Mouse (Mus musculus) left cerebral cortex, postnatal 25 days (tissue): ENCODE results near the gene Havcr2. TPM values are rescaled to one million over a fixed set of nuclear protein-coding genes. Genes with fewer than 3 reads are reported as not detected.
"Not testable (repeated sequence)": the region's sequence is repeated elsewhere in the genome, so short reads cannot be mapped to it uniquely, and the experiment has no call there.

Experiments
- DNase-seq, 2 experiments: peaks; one replicate each; pipeline ENCODE4 v3.0.0; 2022; ENCODE audit warnings: low spot score in 2 of 2, mixed read lengths in 1 of 2
- intact Hi-C: fragments of 180-260 bp; cut with DNase I; formaldehyde crosslinking; loops from one replicate; pipeline ENCODE4 v1.15.1; 2025
- total RNA-seq, 2 experiments: library from RNA; stranded (reverse); gene quantifications; 2 replicates each; pipeline ENCODE4 v1.2.3; 2021

The Havcr2 gene
- total RNA-seq = 1 to 10 TPM; 2.0 to 2.2 TPM

DNA sequence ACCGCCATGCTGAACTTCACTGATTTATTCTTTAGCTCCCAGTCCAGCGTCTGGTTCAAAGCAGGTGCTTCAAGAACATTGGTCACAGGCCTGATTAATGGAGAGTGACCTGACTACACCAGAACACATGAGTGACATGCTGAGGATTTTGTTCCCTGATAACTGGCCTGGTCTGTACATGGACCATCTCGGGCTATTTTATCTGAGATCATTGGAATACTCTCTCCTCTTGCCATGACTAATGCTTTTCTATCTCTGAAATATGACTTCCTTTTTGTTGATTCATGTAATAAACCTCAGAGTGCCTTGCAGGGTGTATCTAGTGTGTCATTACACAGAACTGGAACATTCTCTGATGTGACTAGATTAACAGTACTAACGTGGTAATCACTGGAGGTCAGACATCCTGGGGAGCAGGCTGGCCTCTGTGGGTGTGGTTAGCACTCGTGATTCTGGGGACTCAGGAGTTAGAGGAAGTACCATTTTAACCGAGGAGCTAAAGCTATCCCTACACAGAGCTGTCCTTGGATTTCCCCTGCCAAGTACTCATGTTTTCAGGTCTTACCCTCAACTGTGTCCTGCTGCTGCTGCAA lies at the start of gene Havcr2:
Gene Havcr2 (plus strand): TSS at position 483 of the 593 bp plus-strand sequence.
- intact Hi-C loops = loop anchor here (10.0 kb wide), 1 partner anchor 180 kb away; no protein-coding TSS in a partner anchor
- no peak for DNase-seq

DNA sequence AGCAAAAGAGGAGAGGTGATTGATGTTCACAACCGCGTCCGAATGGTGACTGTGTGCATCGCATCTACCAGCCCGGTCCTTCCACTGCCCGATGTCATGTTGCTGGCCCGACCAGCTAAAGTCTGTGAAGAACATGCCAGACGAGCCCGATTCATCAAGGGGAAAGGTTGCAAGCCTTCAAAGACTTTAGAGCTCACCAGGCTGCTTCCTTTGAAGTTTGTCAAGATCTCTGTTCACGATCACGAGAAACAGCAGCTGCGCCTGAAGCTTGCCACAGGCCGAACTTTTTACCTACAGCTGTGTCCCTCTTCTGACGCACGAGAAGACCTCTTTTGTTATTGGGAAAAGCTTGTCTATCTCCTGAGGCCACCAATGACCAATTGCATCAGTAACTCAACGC lies 49.7 kb upstream of the Havcr2 start:
- intact Hi-C loops = no loop called here
- no peak for DNase-seq

DNA sequence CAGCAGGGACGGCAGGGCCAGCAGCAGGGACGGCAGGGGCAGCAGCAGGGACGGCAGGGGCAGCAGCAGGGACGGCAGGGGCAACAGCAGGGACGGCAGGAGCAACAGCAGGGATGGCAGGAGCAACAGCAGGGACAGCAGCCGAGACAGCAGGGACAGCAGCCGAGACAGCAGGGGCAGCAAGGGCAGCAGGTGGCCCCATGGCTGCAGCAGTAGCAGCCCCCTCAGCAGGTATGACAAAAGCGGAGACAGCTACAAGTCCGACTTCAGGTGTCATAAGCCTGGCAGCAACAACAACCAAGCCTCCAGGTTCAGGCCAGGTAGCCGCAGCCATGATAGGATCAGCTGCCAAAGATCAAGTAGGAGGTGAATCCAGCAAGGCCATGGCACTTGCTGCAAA lies 48.0 kb upstream of the Havcr2 start:
- intact Hi-C loops = no loop called here
- DNase-seq = no peak

DNA sequence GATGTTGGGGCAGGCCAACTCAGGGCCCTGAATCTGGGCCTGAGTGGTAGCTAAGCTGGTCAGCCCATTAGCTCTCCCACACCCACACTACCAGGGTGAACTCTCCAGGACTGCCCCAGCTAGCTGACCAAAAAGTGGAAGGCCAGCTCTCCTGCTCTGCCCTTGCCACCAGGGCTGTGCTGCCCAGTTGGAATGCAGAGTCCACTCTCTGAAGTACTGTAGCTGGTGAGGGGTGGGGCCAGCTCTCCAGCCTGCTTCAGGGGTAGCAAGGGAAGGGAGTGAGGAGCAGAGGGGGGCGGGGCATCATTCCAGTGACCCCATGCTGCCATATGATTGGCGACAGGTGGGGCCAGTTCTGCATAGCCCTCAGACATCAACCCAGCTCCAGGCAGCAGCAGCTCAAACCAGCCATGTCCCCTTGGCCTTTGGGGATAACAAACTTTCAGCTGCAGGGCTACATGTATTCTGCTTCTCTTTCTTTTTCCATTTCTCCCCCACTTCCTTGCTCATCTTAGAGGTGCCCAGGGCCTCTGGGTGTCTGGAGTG lies 44.6 kb upstream of the Havcr2 start:
- DNase-seq = no peak

DNA sequence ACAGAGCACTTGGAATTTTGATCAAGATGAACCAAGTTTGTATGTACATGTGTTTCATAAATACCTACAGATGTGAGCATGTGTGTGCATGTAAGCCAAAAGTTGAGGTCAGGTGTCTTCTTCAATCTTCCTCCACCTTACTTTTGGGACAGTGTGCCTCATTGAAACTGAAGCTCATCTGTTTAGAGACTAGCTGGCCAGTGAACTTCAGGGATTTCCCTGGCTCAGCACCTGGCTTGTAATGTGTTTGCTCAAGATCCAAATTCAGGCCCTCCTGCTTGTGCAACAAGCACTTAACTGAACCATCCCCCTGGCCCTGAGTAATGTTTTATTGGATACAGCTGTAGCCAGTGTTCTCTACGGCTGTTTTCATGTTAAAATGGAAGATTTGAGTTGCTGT lies 36.3 kb upstream of the Havcr2 start:
- DNase-seq = no peak
- intact Hi-C loops = no loop called here

More for the DNA sequence above, 44.6 kb upstream of the Havcr2 start:
- intact Hi-C loops = no loop called here

DNA sequence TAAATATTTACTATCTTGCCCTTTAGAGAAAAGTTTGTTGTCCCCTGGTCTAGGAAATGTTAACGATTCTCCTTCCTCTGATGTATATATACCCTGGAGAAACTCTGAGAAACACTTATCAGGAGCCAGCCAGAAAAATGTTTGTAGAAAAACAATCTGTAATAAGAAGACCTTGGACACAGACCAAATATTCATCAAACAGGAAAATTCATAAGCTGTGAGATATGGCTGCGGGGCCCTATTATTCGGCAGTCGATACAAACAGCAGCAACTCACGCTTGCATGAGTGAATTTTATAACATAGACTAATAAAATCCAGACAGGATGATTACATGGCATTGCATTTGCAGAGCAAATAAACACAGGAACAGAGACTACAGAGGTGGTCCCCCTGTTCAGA lies 35.9 kb upstream of the Havcr2 start:
- intact Hi-C loops = no loop called here

DNA sequence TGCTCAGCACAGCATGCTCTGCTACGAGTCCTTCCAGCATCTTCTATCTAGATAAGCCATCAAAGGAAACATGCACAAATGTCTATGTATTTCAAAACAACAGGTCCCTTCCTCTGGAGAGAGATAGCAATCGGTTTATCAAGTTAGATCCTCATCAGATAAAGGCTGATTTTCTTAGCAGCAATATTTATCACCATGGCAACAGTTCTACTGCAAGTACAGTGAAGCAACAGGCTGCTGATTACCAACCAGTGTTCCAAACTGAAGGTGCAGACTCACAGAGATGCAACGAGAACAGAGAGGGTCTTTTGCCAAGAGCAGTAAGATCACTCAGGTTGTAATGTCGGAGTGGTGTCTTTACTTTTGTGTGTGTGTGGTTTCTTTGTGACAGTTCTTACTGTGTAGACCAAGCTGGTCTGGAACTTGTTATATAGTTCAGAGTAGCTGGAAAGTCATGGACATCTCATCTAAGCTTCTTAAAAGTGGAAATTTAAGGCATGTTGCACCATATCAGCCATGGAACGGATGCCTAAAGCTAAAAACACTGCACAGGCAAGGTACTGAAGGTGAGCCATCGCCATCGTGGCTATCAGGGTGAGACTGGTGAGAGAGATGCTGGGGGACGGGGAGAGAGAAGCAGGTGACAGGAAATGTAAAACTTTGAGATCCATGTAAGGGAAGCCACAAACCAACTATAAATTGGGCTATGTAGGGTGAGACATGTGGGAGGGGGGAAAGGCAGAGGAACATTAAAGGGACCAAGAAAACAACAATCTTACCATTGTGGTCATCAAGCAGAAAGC lies 33.4 kb upstream of the Havcr2 start:
- intact Hi-C loops = no loop called here
- DNase-seq = no peak

More for the DNA sequence above, 35.9 kb upstream of the Havcr2 start:
- no peak for DNase-seq

DNA sequence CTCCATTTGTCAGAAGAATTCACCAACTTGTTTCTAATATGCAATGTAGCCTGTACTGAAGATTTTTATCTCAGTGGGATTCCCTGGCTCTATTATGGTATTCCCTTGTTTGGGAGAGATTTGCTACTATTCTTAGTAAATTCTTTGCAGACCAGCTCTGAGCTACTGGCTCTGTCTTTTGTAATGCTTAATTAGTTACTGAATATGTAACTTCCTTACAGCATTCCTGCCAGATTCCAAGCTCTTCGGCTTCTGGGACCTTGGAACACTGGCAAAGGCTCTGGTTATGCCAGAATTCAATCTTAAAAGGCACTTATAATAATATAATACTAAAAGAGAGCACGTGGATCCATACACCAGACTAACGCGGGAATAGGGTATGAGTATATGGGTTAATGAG lies 26.6 kb upstream of the Havcr2 start:
- intact Hi-C loops, DNase-seq: not testable (repeated sequence)

DNA sequence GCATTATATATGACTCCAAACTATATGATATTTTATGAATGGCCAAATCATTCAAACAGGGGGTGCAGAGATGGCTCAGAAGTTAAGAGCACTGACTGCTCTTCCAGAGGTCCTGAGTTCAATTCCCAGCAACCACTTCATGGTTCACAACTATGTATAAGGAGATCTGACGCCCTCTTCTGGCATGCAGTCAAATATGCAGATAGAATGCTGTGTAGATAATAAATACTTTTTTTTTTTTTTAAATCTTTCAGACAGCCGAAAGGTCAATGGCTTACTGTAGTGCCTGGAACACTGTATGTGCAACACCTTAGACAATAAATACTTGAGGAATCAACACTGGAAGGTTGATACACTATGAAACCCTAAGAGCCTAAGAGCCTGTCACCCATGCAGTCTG lies 24.6 kb upstream of the Havcr2 start:
- no peak for DNase-seq
- intact Hi-C loops = loop anchor here (10.0 kb wide), 1 partner anchor 485 kb away; the partner anchor contains the start of gene Lsm11

DNA sequence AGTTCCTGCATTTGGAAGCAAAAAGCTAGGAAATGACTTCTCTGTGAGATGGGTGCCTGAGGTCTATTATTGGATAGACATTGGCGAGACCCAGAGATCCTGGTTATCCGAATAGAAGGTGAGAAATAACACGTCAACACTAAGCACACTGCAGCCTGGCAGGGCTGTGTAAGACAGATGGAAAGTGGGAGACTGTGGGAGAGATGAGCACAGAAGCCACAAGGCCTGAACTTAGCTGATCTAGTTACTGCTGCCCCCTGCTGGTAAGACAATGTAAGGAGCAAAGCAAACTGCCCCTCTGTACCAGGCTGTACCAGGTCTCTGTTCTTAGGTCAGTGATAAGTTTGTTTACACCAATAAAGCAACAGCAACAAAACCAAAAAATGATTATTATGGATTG lies 23.6 kb upstream of the Havcr2 start:
- DNase-seq = peak; percentile 82 to 95
- intact Hi-C loops = loop anchor here (1.0 to 10.0 kb wide), 4 partner anchors 117 to 486 kb away; partner anchors contain the start of gene Lsm11

DNA sequence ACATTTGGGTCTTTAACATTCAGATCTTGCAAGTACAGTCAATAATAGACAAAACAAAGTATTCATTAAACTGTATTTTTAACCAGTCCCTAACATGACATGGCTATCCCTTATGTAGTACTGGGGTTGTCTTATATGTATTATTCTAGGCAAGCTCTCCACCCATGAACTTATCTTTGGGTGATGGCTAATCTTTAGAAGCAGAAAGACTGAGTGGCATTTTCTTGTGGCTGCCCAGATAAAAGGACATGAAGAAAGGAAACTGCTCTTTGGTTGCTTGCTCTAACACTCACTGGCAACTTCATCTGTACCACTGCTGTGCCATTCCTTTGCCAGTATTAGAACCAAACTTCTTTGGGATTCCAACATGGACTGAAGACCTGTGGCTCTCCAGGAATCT lies 19.4 kb upstream of the Havcr2 start:
- intact Hi-C loops = loop anchor here (10.0 kb wide), 1 partner anchor 491 kb away; the partner anchor contains the start of gene Lsm11
- no peak for DNase-seq

DNA sequence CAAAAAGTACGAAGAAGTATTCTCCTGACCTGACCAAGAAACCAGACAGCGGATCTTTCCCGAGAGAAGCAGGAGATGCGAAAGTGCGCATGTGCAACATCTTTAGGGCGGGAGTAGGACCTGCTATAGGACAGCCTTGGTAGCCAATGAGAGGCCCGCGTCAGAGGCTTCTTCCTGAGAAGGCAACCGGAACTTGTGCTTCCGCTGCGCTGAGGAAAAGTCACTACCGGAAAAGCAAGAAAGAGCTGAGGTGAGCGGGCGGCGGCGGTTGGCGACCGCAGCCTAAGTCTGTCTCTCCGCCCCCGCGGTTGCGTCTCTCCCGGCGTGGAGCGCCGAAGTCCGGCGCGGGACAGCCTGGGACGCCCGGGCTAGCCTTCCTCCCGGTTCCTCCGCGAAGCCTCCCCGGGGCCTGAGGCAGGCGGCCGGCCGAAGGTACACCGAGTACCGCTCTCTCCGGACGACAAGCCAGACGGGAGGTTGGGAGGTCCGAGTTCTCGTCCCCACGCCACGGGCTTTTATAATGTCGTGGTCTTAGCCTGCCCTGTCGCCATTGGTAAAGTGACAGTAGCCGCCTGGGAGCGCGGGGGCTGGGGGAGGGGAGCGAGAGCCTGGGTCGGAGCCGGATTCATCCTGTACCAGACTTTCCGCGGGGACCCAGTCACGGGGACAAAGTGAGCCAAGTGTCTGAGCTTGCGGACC lies 17.8 kb upstream of the Havcr2 start, which contains the start of gene Med7:
Gene Med7 (plus strand): TSS at position 166 of the 699 bp plus-strand sequence.
- intact Hi-C loops = loop anchor here (10.0 kb wide), 1 partner anchor 492 kb away; the partner anchor contains the start of gene Lsm11
- peak; percentile 94 to 98 for DNase-seq

DNA sequence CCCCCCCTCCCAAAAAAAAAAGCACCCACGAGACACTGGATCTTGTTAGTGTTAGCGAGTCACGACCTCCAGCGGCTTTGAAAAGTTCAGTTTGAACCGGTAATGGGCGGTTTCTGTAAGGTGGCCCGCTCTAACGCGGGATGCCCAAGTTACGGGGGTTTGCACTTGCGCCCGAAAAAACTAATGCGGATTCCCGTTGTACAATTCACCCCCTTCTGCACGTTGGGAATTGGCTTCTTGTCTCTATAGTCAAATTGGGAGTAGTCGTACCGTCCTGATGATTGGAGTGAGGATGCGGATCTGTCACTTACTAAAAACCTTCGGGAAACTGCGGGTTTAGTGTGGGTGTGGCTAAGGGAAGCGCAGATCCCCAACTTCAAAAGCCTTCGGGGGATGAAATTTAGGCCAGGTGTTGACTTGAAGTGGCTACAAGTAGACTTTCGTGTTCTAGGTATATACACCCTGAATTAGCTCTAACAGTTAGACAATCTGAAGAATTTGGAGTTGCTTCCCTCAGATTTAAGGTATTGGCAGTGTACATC lies 17.2 kb upstream of the Havcr2 start:
- DNase-seq = no peak
- intact Hi-C loops = loop anchor here (10.0 kb wide), 1 partner anchor 493 kb away; the partner anchor contains the start of gene Lsm11

DNA sequence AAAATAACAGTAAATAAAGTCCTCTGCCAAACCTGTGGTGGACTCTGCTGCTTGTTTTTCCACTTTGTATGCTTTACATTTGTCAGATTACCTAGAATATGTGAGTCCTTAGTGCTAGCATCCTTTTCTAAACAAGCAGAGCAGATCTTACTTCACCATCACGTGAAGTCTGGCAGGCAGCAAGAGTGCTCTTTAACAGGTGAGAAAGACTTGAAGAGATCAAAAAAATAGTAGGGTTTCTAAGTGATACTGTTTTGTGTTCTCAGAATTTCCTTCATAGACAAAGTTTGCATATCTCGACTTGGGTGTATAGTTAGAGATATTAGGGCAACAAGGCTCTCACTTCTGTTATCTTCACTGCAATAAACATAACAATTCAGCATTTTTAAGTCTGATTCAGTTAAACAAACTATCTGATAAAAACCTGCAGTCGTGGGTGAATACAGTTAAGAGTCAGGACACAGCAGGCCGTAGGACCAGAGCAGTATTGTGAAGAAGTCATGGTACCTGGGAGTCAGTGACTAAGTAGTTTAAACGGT lies 15.7 kb upstream of the Havcr2 start:
- DNase-seq = no peak
- intact Hi-C loops = loop anchor here (10.0 kb wide), 1 partner anchor 494 kb away; the partner anchor contains the start of gene Lsm11

DNA sequence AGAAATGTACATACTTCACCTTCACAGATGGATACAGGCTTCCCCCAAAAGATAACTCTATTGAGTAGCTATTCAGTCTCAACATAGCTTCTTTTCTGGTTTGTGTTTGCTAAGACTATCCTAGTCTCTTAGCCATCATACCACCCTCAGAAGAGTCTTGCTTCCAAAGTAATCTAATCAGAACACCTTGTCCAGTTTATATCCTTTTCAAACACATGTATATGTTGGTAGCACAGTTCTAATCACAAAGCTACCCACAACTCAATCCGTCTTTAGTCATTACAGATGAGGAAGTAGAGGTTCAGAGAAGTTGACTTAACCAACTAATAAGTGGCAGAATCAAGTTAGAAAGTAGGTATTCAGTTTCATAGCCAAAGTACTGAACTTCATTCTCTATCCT lies 13.0 kb upstream of the Havcr2 start:
- intact Hi-C loops = loop anchor here (5.0 kb wide), 1 partner anchor 226 kb away; no protein-coding TSS in a partner anchor

DNA sequence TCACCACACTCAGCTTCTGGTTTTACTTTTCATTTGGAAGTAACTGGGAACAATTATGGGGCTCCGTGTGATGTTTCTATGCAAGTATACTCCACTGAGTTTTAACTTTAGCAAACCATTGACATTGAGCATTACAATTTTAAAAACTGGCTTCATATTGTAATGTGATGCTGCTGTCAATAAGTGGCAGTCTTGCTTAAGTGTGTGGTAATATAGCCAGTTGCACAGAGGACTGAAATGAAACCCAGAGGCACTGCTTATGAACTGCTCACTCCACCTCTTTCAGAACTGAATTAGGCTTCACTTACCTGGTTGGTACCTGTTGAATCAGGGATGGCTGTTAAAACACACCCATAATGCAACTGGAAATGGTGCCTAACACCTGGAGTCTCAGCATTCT lies 11.6 kb upstream of the Havcr2 start:
- intact Hi-C loops = loop anchor here (5.0 kb wide), 1 partner anchor 224 kb away; no protein-coding TSS in a partner anchor
- no peak for DNase-seq

More for the DNA sequence above, 13.0 kb upstream of the Havcr2 start:
- DNase-seq = no peak

DNA sequence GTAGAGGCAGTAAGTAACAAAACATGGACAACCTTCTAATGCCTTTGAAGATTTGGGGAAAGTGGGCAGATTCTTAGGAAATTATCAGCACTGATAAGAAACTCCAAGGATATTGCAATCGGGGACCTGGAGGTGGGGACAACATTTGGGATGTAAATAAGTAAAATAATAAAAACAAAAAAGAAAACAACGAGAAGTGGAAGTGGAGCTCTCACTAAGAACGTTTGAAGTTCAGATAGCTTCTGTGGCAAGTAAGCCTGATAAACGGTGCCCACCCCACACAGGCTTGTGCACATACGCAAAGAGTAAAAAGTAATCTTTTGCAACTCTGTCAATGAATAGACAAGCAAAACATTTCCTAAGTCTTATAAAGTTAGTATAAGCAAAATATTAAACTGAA lies 10.8 kb upstream of the Havcr2 start:
- intact Hi-C loops = loop anchor here (5.0 kb wide), 1 partner anchor 223 kb away; no protein-coding TSS in a partner anchor
- no peak for DNase-seq

DNA sequence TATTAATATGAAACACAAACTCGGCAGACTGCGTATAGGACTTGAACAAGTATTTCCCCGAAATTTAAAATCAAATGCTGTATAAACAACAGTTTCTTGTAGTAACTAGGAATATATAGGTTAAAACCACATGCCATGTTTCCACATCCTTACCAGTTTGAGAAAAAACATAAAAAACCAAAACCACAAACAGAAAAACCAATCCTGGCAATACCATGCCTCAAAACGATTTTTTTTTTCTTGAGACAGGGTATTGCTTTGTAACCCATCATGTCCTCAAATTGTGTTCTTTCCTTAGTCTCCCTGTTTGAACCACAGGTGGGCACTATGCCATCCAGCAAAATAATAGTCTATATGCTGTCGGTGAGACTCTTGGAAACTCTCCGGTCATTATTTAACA lies 8.6 kb upstream of the Havcr2 start:
- DNase-seq = no peak
- intact Hi-C loops = loop anchor here (5.0 kb wide), 1 partner anchor 286 kb away; no protein-coding TSS in a partner anchor
